Mouse (Mus musculus): Measurements from ENCODE around the gene Zbtb24. TPM values are rescaled to one million over a fixed set of nuclear protein-coding genes. Genes with fewer than 3 reads are reported as not detected.

Gene Zbtb24
- total RNA-seq, 2 experiments from 2014 or later, result 16.9 to 19.9 TPM

DNA sequence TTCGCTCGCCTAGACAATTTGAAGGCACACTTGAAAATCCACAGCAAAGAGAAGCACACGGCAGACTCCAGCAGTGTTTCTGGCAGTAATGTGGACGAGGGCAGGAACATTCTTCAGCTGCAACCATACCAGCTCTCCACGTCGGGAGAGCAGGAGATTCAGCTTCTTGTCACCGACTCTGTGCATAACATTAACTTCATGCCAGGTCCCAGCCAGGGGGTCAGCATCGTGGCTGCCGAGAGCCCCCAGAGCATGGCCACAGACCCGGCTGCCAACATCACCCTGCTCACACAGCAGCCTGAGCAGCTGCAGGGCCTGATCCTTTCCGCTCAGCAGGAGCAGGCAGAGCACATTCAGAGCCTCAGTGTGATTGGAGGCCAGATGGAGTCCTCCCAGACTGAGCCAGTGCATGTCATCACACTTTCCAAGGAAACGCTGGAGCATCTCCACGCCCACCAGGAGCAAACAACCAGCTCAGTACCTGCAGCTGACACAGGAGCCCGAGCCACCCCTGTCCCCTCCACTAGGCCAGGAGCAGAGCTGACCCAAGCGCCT lies 14.3 kb downstream of the Zbtb24 start:
- DNase-seq, result no peak

DNA sequence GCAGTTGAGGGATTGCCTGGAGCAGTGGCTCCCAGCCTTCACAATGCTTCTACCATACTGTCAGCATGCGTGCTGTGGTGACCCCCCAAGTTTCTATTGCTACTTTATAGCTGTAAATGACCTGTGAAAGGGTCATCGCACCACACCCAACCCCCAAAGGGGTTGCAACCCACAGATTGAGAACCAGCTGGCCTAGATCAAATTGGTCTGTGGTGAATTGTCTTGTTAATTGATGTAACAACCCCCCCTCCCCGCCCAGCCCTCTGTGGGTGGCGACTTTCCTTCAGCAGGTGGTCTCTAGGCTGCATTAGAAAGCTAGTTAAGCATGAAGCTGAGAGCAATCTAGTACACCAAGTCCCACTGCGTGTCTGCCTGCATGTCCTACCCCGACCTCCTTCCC lies 17.1 kb downstream of the Zbtb24 start:
- no peak for DNase-seq

DNA sequence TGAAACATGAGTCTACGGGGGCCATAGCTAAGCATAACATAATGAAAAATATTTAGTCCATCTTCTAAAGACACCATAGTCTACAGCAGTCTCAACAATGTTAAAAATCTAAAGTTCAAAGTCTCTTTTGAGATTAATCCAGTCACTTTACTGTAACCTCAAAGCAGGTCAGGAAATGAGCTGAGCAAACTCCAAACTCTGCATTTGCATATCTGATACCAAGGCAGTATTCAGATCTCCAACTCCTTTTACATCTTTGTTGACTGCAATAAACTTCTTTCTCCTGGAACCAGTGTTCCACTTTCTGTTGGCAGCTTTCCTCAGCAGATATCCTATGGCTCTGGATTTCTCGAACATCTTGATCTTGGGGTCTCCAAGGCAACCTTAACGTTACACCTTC lies 20.5 kb downstream of the Zbtb24 start:
- no peak for DNase-seq

DNA sequence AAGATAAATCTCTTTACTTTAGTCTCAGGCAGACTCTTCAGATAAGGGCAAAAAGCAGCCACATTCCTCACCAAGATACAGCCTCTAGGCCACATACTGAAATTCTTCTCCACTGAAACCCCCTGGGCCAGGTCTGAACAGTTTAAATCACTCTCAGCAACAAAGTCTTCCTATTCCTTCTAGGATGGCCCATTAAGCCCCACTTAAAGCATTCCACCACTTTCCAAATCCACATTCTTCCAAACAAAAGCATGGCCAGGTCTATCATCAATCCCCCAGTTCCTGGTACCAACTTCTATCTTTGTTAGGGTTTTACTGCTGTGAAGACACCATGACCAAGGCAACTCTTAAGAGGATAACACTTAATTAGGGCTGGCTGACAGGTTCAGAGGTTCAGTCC lies 22.4 kb downstream of the Zbtb24 start:
- DNase-seq, result no peak

DNA sequence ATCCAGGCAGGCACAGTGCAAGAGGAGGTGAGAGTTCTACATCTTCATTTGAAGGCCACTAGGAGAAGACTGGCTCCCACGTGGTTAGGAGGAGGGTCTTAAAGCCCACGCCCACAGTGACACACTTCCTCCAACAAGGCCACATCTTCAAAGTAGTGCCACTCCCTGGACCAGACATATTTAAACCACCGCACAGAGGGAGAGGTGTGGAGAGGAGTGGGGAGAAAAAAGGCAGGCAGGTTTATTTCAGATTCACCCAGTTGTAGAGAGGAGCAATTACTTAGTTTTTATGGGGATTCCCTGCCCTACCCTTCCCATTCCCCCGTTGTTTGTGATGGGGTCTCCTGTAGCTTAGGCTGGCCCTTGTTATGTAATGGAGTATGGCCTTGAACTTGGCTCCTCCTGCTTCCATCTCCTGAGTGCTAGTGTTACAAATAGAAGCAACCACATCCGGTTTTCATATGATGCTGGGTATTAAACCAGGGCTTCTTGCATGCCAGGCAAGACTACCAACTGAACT lies 22.8 kb downstream of the Zbtb24 start:
- DNase-seq, result no peak

- peak; percentile 30 to 64 for DNase-seq
Measured at GRCm38 (mm10) chr10:41473782-41474468, 23.7 kb downstream of the Zbtb24 start.

- DNase-seq, result no peak
Measured at GRCm38 (mm10) chr10:41474981-41475391, 24.8 kb downstream of the Zbtb24 start.

DNA sequence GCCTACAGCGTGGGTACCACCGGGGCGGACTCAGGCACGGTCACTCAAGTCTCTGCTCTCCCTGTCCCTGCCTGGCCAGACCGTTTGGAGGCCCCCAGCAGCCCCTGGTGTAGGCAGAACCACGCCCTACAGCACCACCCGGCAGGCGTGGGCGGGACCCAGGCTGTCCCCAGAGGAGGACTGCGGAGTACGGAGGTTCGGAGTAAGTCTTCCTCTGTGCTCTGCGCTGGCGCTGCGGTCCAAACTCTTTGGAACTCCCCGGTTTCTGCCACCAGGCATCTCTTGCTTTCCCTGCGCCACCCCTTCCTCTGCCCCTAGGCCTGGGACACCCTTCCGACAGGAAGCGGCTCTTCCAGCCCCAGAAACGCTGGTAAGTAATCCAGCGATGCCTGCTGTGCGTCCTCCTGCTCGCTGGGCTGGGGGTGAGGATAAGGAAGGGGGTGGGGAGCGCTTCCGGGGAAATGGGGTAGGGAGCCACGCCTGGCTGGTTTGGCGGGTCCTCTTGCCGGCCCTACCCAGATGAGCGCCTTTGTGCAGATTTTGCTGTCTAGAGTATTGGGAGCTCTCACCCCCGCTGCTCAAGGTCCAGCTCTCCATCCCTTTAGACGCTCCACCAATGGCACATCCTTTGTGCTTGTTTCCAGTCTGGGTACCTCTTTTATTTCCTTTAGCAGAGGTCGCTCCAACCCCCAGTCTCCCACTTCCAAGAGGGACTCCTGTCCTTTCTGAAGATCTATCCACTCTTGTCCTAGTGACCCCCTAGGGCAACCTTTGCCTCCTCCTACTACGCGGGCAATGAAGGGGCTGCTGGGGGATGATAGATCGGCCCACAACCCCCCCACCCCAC lies 26.2 kb downstream of the Zbtb24 start, which contains the start of gene Mical1:
TSS of gene Mical1 (plus strand) at position 144 of the 847 bp plus-strand sequence.
- DNase-seq, result peak; percentile 65 to 75

DNA sequence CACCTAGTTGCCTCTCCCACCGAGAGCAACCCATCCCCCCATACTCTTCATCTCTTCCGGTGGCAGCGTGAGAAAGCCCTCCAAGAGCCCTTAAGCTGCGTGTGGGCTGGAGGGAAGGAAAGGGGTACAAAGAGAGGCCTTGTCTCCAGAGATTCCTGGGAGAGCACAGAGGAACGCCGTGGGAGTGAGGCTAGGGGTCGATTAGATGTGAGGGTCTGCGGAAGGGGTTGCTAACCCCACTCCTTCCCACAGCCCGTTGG lies 26.8 kb downstream of the Zbtb24 start:
- DNase-seq, result no peak

- peak; percentile 37 to 58 for DNase-seq
Measured at GRCm38 (mm10) chr10:41477278-41478181, 27.3 kb downstream of the Zbtb24 start.

DNA sequence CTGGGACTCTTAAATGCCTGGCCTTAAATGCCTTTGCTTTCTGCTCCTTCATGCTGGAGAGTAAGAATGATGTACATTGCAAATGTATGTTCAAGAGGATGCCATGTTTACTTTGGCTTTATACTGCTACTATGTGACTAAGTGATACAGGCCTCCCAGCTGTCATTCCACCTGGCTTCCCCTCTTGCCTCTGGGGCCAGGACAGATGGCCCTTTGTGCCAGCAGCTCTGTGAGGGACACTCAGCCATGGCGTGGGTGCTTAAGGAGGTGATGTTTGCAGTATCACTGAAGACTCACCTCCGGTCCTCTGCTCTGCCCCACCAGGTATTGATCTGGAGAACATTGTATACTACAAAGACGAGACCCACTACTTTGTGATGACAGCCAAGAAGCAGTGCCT lies 29.8 kb downstream of the Zbtb24 start:
- DNase-seq, result no peak

GRCm38 (mm10) chr10:41480938-41481880 lies 31.0 kb downstream of the Zbtb24 start:
- no peak for DNase-seq

DNA sequence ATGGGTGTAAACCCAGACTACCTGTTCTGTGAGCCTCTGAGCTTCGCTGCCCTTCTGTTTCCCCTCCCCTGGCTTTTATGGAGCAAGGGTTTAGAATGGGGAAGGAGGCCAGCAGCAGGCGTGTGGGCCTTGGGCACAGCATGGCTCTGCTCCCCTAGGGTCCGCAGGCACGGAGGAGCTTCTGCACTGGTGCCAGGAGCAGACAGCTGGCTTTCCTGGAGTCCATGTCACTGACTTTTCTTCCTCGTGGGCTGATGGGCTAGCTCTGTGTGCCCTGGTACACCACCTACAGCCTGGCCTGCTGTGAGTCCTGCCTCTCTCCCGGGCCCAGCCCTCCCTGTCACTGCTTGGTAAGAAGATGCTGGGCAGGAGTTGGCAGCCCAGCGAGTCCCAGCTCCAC lies 32.3 kb downstream of the Zbtb24 start:
- no peak for DNase-seq

DNA sequence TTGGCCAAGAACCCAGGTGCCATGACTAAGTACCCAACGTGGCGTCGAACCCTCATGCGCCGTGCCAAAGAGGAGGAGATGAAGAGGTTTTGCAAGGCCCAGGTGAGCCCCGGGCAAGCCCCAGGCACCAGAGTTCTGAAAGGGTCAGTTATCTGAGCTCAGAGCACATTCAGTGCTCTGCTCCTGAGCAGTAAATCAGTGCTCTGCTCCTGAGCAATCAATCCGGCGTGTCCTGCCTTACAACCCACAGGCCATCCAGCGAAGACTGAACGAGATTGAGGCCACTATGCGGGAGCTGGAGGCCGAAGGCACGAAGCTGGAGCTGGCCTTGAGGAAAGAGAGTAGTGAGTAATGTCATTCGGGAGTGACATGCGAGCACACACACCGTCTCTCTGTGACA lies 35.6 kb downstream of the Zbtb24 start:
- peak; percentile 22 to 38 for DNase-seq

DNA sequence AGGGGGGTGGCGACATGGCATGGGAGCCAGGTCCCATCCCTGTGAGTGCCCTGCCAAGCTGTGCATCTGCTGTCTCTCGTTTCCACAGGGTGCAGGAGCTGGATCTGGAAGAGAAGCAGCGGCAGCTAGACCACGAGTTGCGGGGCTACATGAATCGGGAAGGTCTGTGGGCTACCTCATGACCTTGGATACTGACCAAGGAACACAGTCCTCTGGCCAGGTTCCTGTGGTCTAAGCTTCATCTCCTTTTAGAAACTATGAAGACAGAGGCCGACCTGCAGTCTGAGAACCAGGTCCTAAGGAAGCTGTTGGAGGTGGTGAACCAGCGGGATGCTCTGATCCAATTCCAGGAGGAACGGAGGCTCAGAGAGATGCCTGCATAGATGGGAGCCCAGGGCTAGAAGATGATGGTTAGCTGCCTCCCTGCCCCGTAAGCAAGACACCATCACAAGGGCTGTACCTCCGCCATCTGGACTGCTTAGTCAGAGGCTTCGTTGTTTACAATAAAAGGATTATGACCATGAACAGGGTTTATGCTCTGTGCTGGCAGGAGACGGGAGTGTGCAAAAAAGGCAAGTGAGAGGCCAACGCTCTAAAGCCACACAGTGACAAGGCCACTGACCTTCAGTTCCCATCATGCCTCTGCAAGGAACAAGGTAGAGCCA lies 36.5 kb downstream of the Zbtb24 start:
- no peak for DNase-seq

DNA sequence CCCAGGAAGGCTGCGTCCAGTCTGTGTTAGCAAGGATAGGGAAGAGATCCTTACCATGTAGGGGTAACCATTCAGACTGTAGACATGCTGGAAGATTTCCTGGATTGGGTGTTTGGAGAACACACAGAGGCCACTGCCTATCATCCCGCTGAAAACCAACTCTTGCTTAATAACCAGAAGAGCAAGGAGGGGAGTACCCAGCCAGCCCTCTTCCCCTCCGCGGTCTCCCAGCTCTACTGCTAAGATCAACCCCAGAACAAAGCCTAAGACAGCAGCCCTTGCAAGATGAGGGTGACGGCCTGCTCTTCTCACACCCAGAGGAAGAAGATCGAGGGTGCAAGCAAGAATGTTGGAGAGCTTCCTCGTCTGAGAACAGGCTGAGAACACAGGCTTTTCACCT lies 38.7 kb downstream of the Zbtb24 start:
- DNase-seq, result no peak

DNA sequence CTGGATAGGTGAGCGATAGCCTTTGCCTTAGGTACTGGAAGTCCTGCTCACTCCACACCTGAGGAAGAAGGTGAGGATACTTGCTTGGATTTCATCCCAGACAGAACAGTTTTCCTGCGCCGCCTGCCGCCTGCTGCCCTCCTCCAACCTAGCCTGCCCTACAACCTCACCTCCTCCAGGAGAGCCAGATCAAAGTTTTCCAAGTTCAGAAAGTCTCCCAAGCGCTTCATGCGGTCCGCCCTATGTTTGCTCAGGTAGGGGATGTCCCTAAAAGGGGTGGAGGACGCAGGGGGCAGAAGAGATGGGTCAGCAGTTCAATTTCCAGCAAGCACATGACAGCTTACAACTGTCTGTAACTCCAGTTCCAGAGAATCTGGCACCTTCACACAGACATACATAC lies 39.1 kb downstream of the Zbtb24 start:
- no peak for DNase-seq

GRCm38 (mm10) chr10:41489708-41490517 lies 39.7 kb downstream of the Zbtb24 start, which contains the start of the genes Smpd2 and Ppil6:
Gene Smpd2 (minus strand): TSS chr10:41490369.
Gene Ppil6 (plus strand): TSS chr10:41490439.
- DNase-seq, result peak; percentile 96 to 97

GRCm38 (mm10) chr10:41490518-41490873 lies 40.3 kb downstream of the Zbtb24 start:
- DNase-seq, result no peak

Data from adrenal gland, postnatal 36 days (tissue).